Mouse (Mus musculus): Measurements from ENCODE around the gene Olfr558. TPM values are rescaled to one million over a fixed set of nuclear protein-coding genes. Genes with fewer than 3 reads are reported as not detected.

Olfr558 gene
- polyA plus RNA-seq, 1 experiment = not detected

DNA sequence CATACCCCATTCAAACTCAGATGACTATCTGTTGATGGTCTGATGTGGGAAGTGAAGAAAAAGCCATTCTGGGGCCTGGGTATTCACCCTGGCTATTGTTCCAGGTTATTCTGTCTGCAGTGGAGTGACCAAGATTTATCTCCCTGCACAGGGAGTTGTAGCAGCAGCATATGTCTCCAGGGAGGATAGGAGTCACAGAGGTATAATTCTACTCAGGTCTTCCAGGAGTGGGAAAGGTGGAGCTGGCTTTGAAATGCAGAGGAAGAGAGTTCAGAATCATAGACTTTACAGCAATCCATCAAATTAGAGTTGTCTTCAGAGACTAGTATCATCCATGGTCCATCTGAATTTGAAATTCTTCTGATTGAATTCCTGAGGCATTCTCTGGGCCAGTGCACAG lies 25.4 kb downstream of the Olfr558 start, which contains the start of gene Olfr559:
Gene Olfr559, minus strand, starts transcription at position 101 of the 400 bp plus-strand sequence.
- no peak for TF ChIP-seq GATA1 (IDR thresholded peaks at IDR 0.05; ENCODE audit: borderline replicate concordance, low read length)
- no peak for TF ChIP-seq FLI1 (IDR thresholded peaks at IDR 0.05; ENCODE audit: low read length)
- Histone ChIP-seq H3K4me3 (replicated peaks) (no peak within 1 kb of the TSS), H3K4me1 (no peaks in the 10 kb centered on the region), H3K36me3 (replicated peaks; ENCODE audit: low read length) (no peaks in the 10 kb centered on the region), H3K9me3 (no peaks in the 10 kb centered on the region), H3K27me3 (replicated peaks) (no peaks in the 10 kb centered on the region)

DNA sequence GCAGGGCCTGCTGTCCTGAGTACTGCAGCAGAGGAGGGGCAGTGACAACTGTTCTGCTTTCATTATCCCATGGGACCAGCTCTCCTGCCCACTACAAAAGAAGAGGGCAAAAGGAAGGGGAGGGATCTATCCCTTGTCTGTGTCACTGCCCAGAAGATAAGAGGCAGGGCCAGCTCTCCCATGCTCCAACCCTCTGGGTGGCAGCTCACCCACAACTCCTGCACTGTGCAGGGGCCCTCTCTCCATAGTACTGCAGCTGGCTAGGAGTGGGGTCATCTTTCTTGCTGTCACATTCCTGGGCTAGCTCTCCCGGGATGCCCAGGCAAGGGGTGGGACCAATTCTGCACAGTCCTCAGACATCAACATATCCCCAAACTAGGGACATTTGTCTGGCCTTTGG lies 31.8 kb downstream of the Olfr558 start:
- H3K27me3 ChIP-seq (replicated peaks) = no peaks in the 10 kb centered on the region
- H3K4me3 ChIP-seq (replicated peaks) = no peak overlapping the region
- peaks cover 4% of the 10 kb centered on the region; the same call in 1 of the 2 replicates for H3K4me1 ChIP-seq
- TF ChIP-seq FLI1 (IDR thresholded peaks at IDR 0.05; ENCODE audit: low read length) (no peak), GATA1 (IDR thresholded peaks at IDR 0.05; ENCODE audit: borderline replicate concordance, low read length) (no peak)
- no peaks in the 10 kb centered on the region for H3K36me3 ChIP-seq (replicated peaks; ENCODE audit: low read length)
- H3K9me3 ChIP-seq = no peaks in the 10 kb centered on the region

DNA sequence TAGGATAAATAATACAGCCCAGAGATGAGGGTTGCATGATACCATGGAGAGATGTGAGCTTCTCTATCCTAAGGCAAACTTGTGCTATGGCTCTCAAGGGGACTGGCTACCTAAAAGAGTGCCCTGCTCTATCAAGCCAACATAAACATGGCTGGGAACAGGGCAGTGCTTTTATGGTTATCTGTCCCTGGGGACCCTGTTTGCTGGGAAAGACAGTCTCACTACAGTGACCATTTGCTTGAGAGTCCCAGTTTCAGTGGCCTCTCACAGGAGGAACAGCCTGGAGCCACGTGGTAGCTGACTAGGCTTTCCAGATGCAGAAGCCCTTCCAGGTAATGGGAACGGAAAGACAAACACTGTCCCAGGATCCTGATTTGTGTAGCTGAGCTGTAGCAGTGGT lies 35.7 kb downstream of the Olfr558 start:
- Histone ChIP-seq H3K36me3 (replicated peaks; ENCODE audit: low read length) (no peaks in the 10 kb centered on the region), H3K9me3 (no peaks in the 10 kb centered on the region), H3K4me1 (peaks cover 4% of the 10 kb centered on the region; the same call in 1 of the 2 replicates), H3K27me3 (replicated peaks) (no peaks in the 10 kb centered on the region), H3K4me3 (replicated peaks) (no peak overlapping the region)
- TF ChIP-seq GATA1 (IDR thresholded peaks at IDR 0.05; ENCODE audit: borderline replicate concordance, low read length) (no peak), FLI1 (IDR thresholded peaks at IDR 0.05; ENCODE audit: low read length) (no peak)

DNA sequence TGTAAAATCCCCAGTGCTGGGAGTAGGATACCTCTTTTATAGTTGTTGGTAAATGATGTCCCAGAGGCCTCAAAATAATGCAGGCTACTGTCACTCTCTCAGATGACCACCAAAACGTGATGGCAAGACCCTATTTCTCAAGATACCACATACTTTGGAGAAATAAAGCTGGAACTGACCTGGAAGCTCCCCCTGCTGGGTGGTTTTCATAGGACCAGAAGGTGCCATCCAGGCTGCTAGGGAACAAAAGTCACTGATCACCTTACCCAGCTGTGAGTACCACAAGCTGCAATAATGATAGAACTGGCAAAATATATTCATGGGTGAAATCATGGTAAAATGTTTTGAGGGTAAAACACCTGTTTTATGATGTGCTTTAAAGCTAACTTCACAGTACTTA lies 50.1 kb downstream of the Olfr558 start:
- no peak overlapping the region for H3K4me3 ChIP-seq (replicated peaks)
- TF ChIP-seq GATA1 (IDR thresholded peaks at IDR 0.05; ENCODE audit: borderline replicate concordance, low read length) (no peak), FLI1 (IDR thresholded peaks at IDR 0.05; ENCODE audit: low read length) (no peak)
- H3K36me3 ChIP-seq (replicated peaks; ENCODE audit: low read length) = no peaks in the 10 kb centered on the region
- H3K4me1 ChIP-seq = no peaks in the 10 kb centered on the region
- no peaks in the 10 kb centered on the region for H3K27me3 ChIP-seq (replicated peaks)
- H3K9me3 ChIP-seq = no peaks in the 10 kb centered on the region

DNA sequence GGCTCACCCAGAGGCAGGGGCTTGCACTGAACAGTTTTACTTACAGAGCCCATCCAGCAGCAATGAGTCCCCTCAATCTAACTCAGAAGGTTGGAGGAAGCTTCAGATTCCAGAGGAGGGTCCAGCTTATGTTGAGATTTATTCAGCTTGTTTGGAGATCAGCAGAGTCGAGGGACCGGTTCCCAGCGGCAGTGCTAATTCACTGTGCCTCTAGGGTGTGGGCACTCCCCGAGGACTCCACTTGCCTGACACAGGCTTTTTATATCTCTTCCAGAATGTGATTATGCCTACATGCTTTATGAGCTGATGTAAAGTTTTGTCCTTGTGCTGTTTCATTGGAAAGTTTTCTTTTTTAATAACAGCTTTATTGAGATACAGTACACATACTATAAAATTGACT lies 57.3 kb downstream of the Olfr558 start, which contains the start of the genes Olfr560 and Olfr78:
Gene Olfr560, minus strand, starts transcription at position 101 of the 400 bp plus-strand sequence.
Gene Olfr78, minus strand, starts transcription at position 206 of the 400 bp plus-strand sequence.
- Histone ChIP-seq H3K4me1 (no peaks in the 10 kb centered on the region), H3K4me3 (replicated peaks) (no peak within 1 kb of the TSS)

More for the DNA sequence above, 57.3 kb downstream of the Olfr558 start, which contains the start of the genes Olfr560 and Olfr78:
- Histone ChIP-seq H3K9me3 (no peaks in the 10 kb centered on the region), H3K27me3 (replicated peaks) (no peaks in the 10 kb centered on the region), H3K36me3 (replicated peaks; ENCODE audit: low read length) (no peaks in the 10 kb centered on the region)
- no peak for TF ChIP-seq GATA1 (IDR thresholded peaks at IDR 0.05; ENCODE audit: borderline replicate concordance, low read length)

Other genes starting within 250 kb of the Olfr558 start
- not detected in 2 replicates for gene Olfr543, start 220.5 kb upstream of the Olfr558 start, polyA plus RNA-seq (2012; ENCODE audit: insufficient read depth, low replicate concordance)
- not detected in 2 replicates for gene Olfr544, start 213.9 kb upstream of the Olfr558 start, polyA plus RNA-seq (2012; ENCODE audit: insufficient read depth, low replicate concordance)
- gene Olfr545, start 202.6 kb upstream of the Olfr558 start, polyA plus RNA-seq (2012; ENCODE audit: insufficient read depth, low replicate concordance) = not detected in 2 replicates
- not detected in 2 replicates for gene Olfr547, start 167.5 kb upstream of the Olfr558 start, polyA plus RNA-seq (2012; ENCODE audit: insufficient read depth, low replicate concordance)
- not detected in 2 replicates for gene Olfr548-ps1, start 161.3 kb upstream of the Olfr558 start, polyA plus RNA-seq (2012; ENCODE audit: insufficient read depth, low replicate concordance)
- gene Olfr549, start 152.3 kb upstream of the Olfr558 start, polyA plus RNA-seq (2012; ENCODE audit: insufficient read depth, low replicate concordance) = not detected in 2 replicates
- 0.60 and 3.0 TPM in 2 replicates for gene Trim21, start 136.7 kb upstream of the Olfr558 start, polyA plus RNA-seq (2012; ENCODE audit: insufficient read depth, low replicate concordance)
- not detected in 2 replicates for gene Olfr550, start 130.8 kb upstream of the Olfr558 start, polyA plus RNA-seq (2012; ENCODE audit: insufficient read depth, low replicate concordance)
- not detected in 2 replicates for gene Olfr551, start 110.3 kb upstream of the Olfr558 start, polyA plus RNA-seq (2012; ENCODE audit: insufficient read depth, low replicate concordance)
- 0.06 and 3.2 TPM in 2 replicates for gene Olfr552, start 104.4 kb upstream of the Olfr558 start, polyA plus RNA-seq (2012; ENCODE audit: insufficient read depth, low replicate concordance)
- not detected in 2 replicates for gene Olfr553, start 84.0 kb upstream of the Olfr558 start, polyA plus RNA-seq (2012; ENCODE audit: insufficient read depth, low replicate concordance)
- gene Olfr554, start 63.8 kb upstream of the Olfr558 start, polyA plus RNA-seq (2012; ENCODE audit: insufficient read depth, low replicate concordance) = not detected in 2 replicates
- not detected in 2 replicates for gene Olfr555, start 43.4 kb upstream of the Olfr558 start, polyA plus RNA-seq (2012; ENCODE audit: insufficient read depth, low replicate concordance)
- gene Olfr556, start 37.3 kb upstream of the Olfr558 start, polyA plus RNA-seq (2012; ENCODE audit: insufficient read depth, low replicate concordance) = not detected in 2 replicates
- 0.73 and 1.0 TPM in 2 replicates for gene Trim68, start 14.9 kb upstream of the Olfr558 start, polyA plus RNA-seq (2012; ENCODE audit: insufficient read depth, low replicate concordance)
- not detected in 2 replicates for gene Olfr557, start 6.3 kb upstream of the Olfr558 start, polyA plus RNA-seq (2012; ENCODE audit: insufficient read depth, low replicate concordance)
- gene Olfr33, start 16.9 kb downstream of the Olfr558 start, polyA plus RNA-seq (2012; ENCODE audit: insufficient read depth, low replicate concordance) = not detected in 2 replicates
- gene Olfr559, start 25.3 kb downstream of the Olfr558 start, polyA plus RNA-seq (2012; ENCODE audit: insufficient read depth, low replicate concordance) = not detected in 2 replicates
- 0.17 TPM in 1 of 2 replicates, not detected in the other for gene Olfr560, start 57.2 kb downstream of the Olfr558 start, polyA plus RNA-seq (2012; ENCODE audit: insufficient read depth, low replicate concordance)
- gene Olfr78, start 57.3 kb downstream of the Olfr558 start, polyA plus RNA-seq (2012; ENCODE audit: insufficient read depth, low replicate concordance) = not detected in 2 replicates
- gene Olfr561, start 69.0 kb downstream of the Olfr558 start, polyA plus RNA-seq (2012; ENCODE audit: insufficient read depth, low replicate concordance) = not detected in 2 replicates
- gene Olfr564, start 101.3 kb downstream of the Olfr558 start, polyA plus RNA-seq (2012; ENCODE audit: insufficient read depth, low replicate concordance) = not detected in 2 replicates
- gene Olfr566, start 156.6 kb downstream of the Olfr558 start, polyA plus RNA-seq (2012; ENCODE audit: insufficient read depth, low replicate concordance) = not detected in 2 replicates
- not detected in 2 replicates for gene Olfr568, start 174.9 kb downstream of the Olfr558 start, polyA plus RNA-seq (2012; ENCODE audit: insufficient read depth, low replicate concordance)
- gene Olfr569, start 188.7 kb downstream of the Olfr558 start, polyA plus RNA-seq (2012; ENCODE audit: insufficient read depth, low replicate concordance) = not detected in 2 replicates
- gene Olfr570, start 192.4 kb downstream of the Olfr558 start, polyA plus RNA-seq (2012; ENCODE audit: insufficient read depth, low replicate concordance) = not detected in 2 replicates
- not detected in 2 replicates for gene Olfr571, start 215.3 kb downstream of the Olfr558 start, polyA plus RNA-seq (2012; ENCODE audit: insufficient read depth, low replicate concordance)
- gene Olfr572, start 222.2 kb downstream of the Olfr558 start, polyA plus RNA-seq (2012; ENCODE audit: insufficient read depth, low replicate concordance) = not detected in 2 replicates
- not detected in 2 replicates for gene Olfr573-ps1, start 240.4 kb downstream of the Olfr558 start, polyA plus RNA-seq (2012; ENCODE audit: insufficient read depth, low replicate concordance)
- gene Olfr574, start 246.3 kb downstream of the Olfr558 start, polyA plus RNA-seq (2012; ENCODE audit: insufficient read depth, low replicate concordance) = not detected in 2 replicates

All from megakaryocyte, embryonic 14.5 days (primary cell).